8 mouse cellular contexts compared by ENCODE assay signal in genomic region chr13:48624968-48625398, GRCm38 (mm10). TPM values are rescaled to one million over a fixed set of nuclear protein-coding genes. Genes with fewer than 3 reads are reported as not detected.
DNase-seq lines count a peak whose midpoint lies in the region; ATAC-seq lines count a peak whose summit lies in the region.

No protein-coding gene starts in this region.

- H3K4me2 ChIP-seq in kidney, embryonic 14.5 days (replicated peaks; ENCODE audit: low read depth, low read length): peak overlapping the region; percentile 85
- peak overlapping the region; percentile 65 for H3K4me2 ChIP-seq in midbrain, embryonic 11.5 days

- H3K9me3 ChIP-seq in kidney, embryonic 14.5 days (ENCODE audit: control insufficient read depth, low read length): no peaks in the 10 kb centered on the region
- H3K9me3 ChIP-seq in hindbrain, embryonic 10.5 days: no peaks in the 10 kb centered on the region
- H3K9me3 ChIP-seq in midbrain, embryonic 11.5 days (ENCODE audit: control insufficient read depth, low read length): no peaks in the 10 kb centered on the region

- no peaks in the 10 kb centered on the region for H3K4me1 ChIP-seq in kidney, embryonic 14.5 days (ENCODE audit: control insufficient read depth, insufficient read depth, low read length)
- peaks cover 15% of the 10 kb centered on the region; the same call in 1 of the 2 replicates for H3K4me1 ChIP-seq in hindbrain, embryonic 10.5 days (replicated peaks)
- no peaks in the 10 kb centered on the region for H3K4me1 ChIP-seq in midbrain, embryonic 11.5 days (ENCODE audit: control insufficient read depth, insufficient read depth, low read length)

- no peaks in the 10 kb centered on the region for H3K36me3 ChIP-seq in kidney, embryonic 14.5 days (ENCODE audit: control insufficient read depth, insufficient read depth, low read length)
- H3K36me3 ChIP-seq in hindbrain, embryonic 10.5 days: no peaks in the 10 kb centered on the region
- H3K36me3 ChIP-seq in midbrain, embryonic 11.5 days (ENCODE audit: control insufficient read depth, insufficient read depth, low read length): no peaks in the 10 kb centered on the region

- peak overlapping the region; percentile 76 for H3K4me3 ChIP-seq in kidney, embryonic 14.5 days (ENCODE audit: low read length)
- peak overlapping the region; percentile 73 for H3K4me3 ChIP-seq in hindbrain, embryonic 10.5 days
- H3K4me3 ChIP-seq in midbrain, embryonic 11.5 days (ENCODE audit: low read depth, low read length): peak overlapping the region; percentile 63

- no peak for DNase-seq in kidney, postnatal 4 days
- DNase-seq in brain, embryonic 18.5 days (ENCODE audit: low read depth, low spot score): peak; percentile 24
- DNase-seq in hindbrain, embryonic 10.5 days (ENCODE audit: low spot score): no peak
- DNase-seq in midbrain, embryonic 11.5 days (ENCODE audit: low spot score, missing footprints): no peak
- DNase-seq in thymus, postnatal 25 days: no peak
- DNase-seq in B cell, adult 2 months: no peak
- DNase-seq in left cerebral cortex, adult 11 months (ENCODE audit: low spot score): no peak

- H3K27me3 ChIP-seq in kidney, embryonic 14.5 days (ENCODE audit: control insufficient read depth, insufficient read depth, low read length): no peaks in the 10 kb centered on the region
- H3K27me3 ChIP-seq in hindbrain, embryonic 10.5 days (ENCODE audit: insufficient read depth, poor library complexity, severe bottlenecking): peaks cover 12% of the 10 kb centered on the region
- H3K27me3 ChIP-seq in midbrain, embryonic 11.5 days (ENCODE audit: control insufficient read depth, insufficient read depth, low read length): peaks cover 5% of the 10 kb centered on the region; the same call in 1 of the 2 replicates

- peak; percentile 87 for ATAC-seq in kidney, embryonic 14.5 days (ENCODE audit: low FRiP score, low TSS enrichment)
- no peak for ATAC-seq in midbrain, embryonic 11.5 days (ENCODE audit: low FRiP score)

- 3% methylated on average over 26 of the region's 26 CpGs for WGBS in kidney, embryonic 14.5 days
- 3% methylated on average over 26 of the region's 26 CpGs for WGBS in hindbrain, embryonic 10.5 days
- 4% methylated on average over 26 of the region's 26 CpGs for WGBS in midbrain, embryonic 11.5 days

- H3K27ac ChIP-seq in kidney, embryonic 14.5 days (ENCODE audit: low read depth, low read length): peak overlapping the region; percentile 61; the same call in 1 of the 2 replicates
- peak overlapping the region; percentile 93 for H3K27ac ChIP-seq in hindbrain, embryonic 10.5 days
- H3K27ac ChIP-seq in midbrain, embryonic 11.5 days (ENCODE audit: low read depth, low read length): peak overlapping the region; percentile 52; the same call in 1 of the 2 replicates

- peak overlapping the region; percentile 88 for H3K9ac ChIP-seq in kidney, embryonic 14.5 days (ENCODE audit: low read depth, low read length)
- peak overlapping the region; percentile 79 for H3K9ac ChIP-seq in midbrain, embryonic 11.5 days (ENCODE audit: low read length)

RNA-seq across cellular contexts. Expression of gene Ptpdc1, which starts 0.5 kb away (rescaled TPM):
- 6.5 and 15.0 TPM in 2 replicates for polyA plus RNA-seq in kidney, embryonic 14.5 days (2014; fragmentation: Nextera tagmentation; extraction: Ambion mirVana)
- polyA plus RNA-seq in hindbrain, embryonic 10.5 days (2016; fragmentation: Nextera tagmentation; extraction: Ambion mirVana): 7.6 and 9.6 TPM in 2 replicates
- polyA plus RNA-seq in midbrain, embryonic 11.5 days (2014; fragmentation: Nextera tagmentation; extraction: Ambion mirVana): 17.2 and 17.8 TPM in 2 replicates

RNA-seq across cellular contexts. Expression of gene Barx1, which starts 37.8 kb away (rescaled TPM):
- polyA plus RNA-seq in kidney, embryonic 14.5 days (2014; fragmentation: Nextera tagmentation; extraction: Ambion mirVana): 0.46 TPM in 1 of 2 replicates, not detected in the other
- polyA plus RNA-seq in hindbrain, embryonic 10.5 days (2016; fragmentation: Nextera tagmentation; extraction: Ambion mirVana): 2.9 TPM in 2 replicates
- polyA plus RNA-seq in midbrain, embryonic 11.5 days (2014; fragmentation: Nextera tagmentation; extraction: Ambion mirVana): 0.19 and 0.46 TPM in 2 replicates
